In the genomic region with DNA sequence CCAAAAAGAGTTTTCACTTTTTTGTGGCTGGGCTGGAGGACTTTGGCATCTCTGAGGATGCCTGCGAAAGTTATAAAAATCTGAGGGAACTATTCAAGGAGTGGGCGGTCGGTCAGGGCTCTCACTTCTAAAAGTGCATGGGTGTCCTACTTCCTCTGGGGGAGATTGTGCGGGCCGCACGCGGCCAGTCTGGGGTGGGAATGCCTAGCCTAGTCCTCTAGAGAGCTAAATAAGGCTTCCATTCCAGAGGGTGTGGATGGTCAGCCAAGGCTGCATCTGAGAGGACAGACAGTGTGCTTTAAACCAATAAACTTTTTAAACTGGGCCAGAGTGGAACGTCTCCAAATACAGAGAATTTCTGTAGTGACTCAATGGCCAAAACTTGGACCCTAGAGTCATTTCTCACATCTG, we compare ENCODE assay signal across 7 mouse cellular contexts. TPM values are rescaled to one million over a fixed set of nuclear protein-coding genes. Genes with fewer than 3 reads are reported as not detected.
A peak's percentile ranks its signal among the peaks of the same experiment; 100 is the strongest.
DNase-seq lines count a peak whose midpoint lies in the region; ATAC-seq and TF ChIP-seq lines count a peak whose summit lies in the region.

No protein-coding gene starts in this region.

- H3K9me3 ChIP-seq in heart, postnatal 0 days (replicated peaks; ENCODE audit: control insufficient read depth, low read length): no peaks in the 10 kb centered on the region
- H3K9me3 ChIP-seq in liver, embryonic 15.5 days (replicated peaks): no peaks in the 10 kb centered on the region

- no peak for ATAC-seq in heart, postnatal 0 days (ENCODE audit: insufficient read depth, low read depth)
- no peak for ATAC-seq in liver, embryonic 15.5 days (ENCODE audit: insufficient read depth)
- ATAC-seq in granulocyte monocyte progenitor cell, adult 5-6 weeks (replicated peaks; ENCODE audit: poor library complexity, severe bottlenecking): no peak

- H3K27ac ChIP-seq in cortical plate, adult 2 months (ENCODE audit: insufficient read depth, low read length): no peak overlapping the region
- H3K27ac ChIP-seq in heart, postnatal 0 days (ENCODE audit: low read depth): peak overlapping the region; percentile 86
- H3K27ac ChIP-seq in liver, embryonic 15.5 days (replicated peaks): no peak overlapping the region
- H3K27ac ChIP-seq in small intestine, adult 2 months (ENCODE audit: insufficient read depth, low read depth, low read length): peak overlapping the region; percentile 52
- no peak overlapping the region for H3K27ac ChIP-seq in cerebellum, adult 2 months (ENCODE audit: insufficient read depth, low read length)

- H3K36me3 ChIP-seq in heart, postnatal 0 days (replicated peaks; ENCODE audit: control insufficient read depth, insufficient read depth, low read length): no peaks in the 10 kb centered on the region
- H3K36me3 ChIP-seq in liver, embryonic 15.5 days (replicated peaks): no peaks in the 10 kb centered on the region
- H3K36me3 ChIP-seq in small intestine, adult 2 months (ENCODE audit: control insufficient read depth, insufficient read depth, low read length): no peaks in the 10 kb centered on the region

- peaks cover 5% of the 10 kb centered on the region for H3K4me1 ChIP-seq in cortical plate, adult 2 months (ENCODE audit: control insufficient read depth, insufficient read depth, low read length)
- peaks cover 30% of the 10 kb centered on the region for H3K4me1 ChIP-seq in heart, postnatal 0 days (ENCODE audit: control insufficient read depth, insufficient read depth)
- no peaks in the 10 kb centered on the region for H3K4me1 ChIP-seq in liver, embryonic 15.5 days (replicated peaks)
- H3K4me1 ChIP-seq in small intestine, adult 2 months (ENCODE audit: control insufficient read depth, insufficient read depth, insufficient read length, low read length): no peaks in the 10 kb centered on the region
- H3K4me1 ChIP-seq in cerebellum, adult 2 months (ENCODE audit: control insufficient read depth, insufficient read depth, low read length): peaks cover 2% of the 10 kb centered on the region

- peak overlapping the region; percentile 84 for H3K4me3 ChIP-seq in cortical plate, adult 2 months (ENCODE audit: insufficient read depth, low read length)
- peak overlapping the region; percentile 69 for H3K4me3 ChIP-seq in heart, postnatal 0 days (ENCODE audit: low read depth, low read length)
- peak overlapping the region; percentile 44; the same call in 1 of the 2 replicates for H3K4me3 ChIP-seq in liver, embryonic 15.5 days (replicated peaks)
- peak overlapping the region; percentile 81 for H3K4me3 ChIP-seq in small intestine, adult 2 months (ENCODE audit: low read depth, low read length)
- H3K4me3 ChIP-seq in cerebellum, adult 2 months (replicated peaks; ENCODE audit: insufficient read depth, low read depth, low read length): no peak overlapping the region

- H3K9ac ChIP-seq in heart, postnatal 0 days (replicated peaks; ENCODE audit: low read depth, low read length): peak overlapping the region; percentile 72
- no peak overlapping the region for H3K9ac ChIP-seq in liver, embryonic 15.5 days

- no peak for TF ChIP-seq EP300 in heart, postnatal 0 days (IDR thresholded peaks at IDR 0.05; ENCODE audit: low read depth)

- DNase-seq in fibroblast of lung, adult 2 months (ENCODE audit: low read depth): peak; percentile 60
- DNase-seq in heart, postnatal 0 days (ENCODE audit: low spot score): no peak
- DNase-seq in cerebellum, adult 2 months: no peak

- 31% methylated on average over 8 of the region's 8 CpGs for WGBS in heart, postnatal 0 days
- 23% methylated on average over 8 of the region's 8 CpGs for WGBS in liver, embryonic 15.5 days (ENCODE audit: insufficient replicate concordance)
- 34% methylated on average over 8 of the region's 8 CpGs for WGBS in small intestine, adult 2 months
- WGBS in cerebellum, adult 2 months: 51% methylated on average over 8 of the region's 8 CpGs

- TF ChIP-seq POLR2A in cortical plate, adult 2 months (IDR thresholded peaks at IDR 0.05; ENCODE audit: extremely low read depth, insufficient read depth, low read length): no peak
- no peak for TF ChIP-seq POLR2A in small intestine, adult 2 months (IDR thresholded peaks at IDR 0.05; ENCODE audit: low read depth, low read length)
- no peak for TF ChIP-seq POLR2A in cerebellum, adult 2 months (IDR thresholded peaks at IDR 0.05; ENCODE audit: borderline replicate concordance, insufficient read depth, low read length)

- 0 out of 2 replicates have a peak, but pooled peaks cover 4% of the 10 kb centered on the region for H3K27me3 ChIP-seq in heart, postnatal 0 days (ENCODE audit: control insufficient read depth, insufficient read depth, low read length)
- H3K27me3 ChIP-seq in liver, embryonic 15.5 days: peaks cover 33% of the 10 kb centered on the region
- no peaks in the 10 kb centered on the region for H3K27me3 ChIP-seq in small intestine, adult 2 months (ENCODE audit: control insufficient read depth, insufficient read depth, low read length)
- H3K27me3 ChIP-seq in cerebellum, adult 2 months (ENCODE audit: control insufficient read depth, insufficient read depth, low read length): no peaks in the 10 kb centered on the region

- H3K4me2 ChIP-seq in heart, postnatal 0 days (ENCODE audit: low read depth, low read length): peak overlapping the region; percentile 75
- H3K4me2 ChIP-seq in liver, embryonic 15.5 days: peak overlapping the region; percentile 25

- no peak for TF ChIP-seq CTCF in cortical plate, adult 2 months (IDR thresholded peaks at IDR 0.05; ENCODE audit: extremely low read depth, insufficient read depth, low read length)
- no peak for TF ChIP-seq CTCF in heart, postnatal 0 days (IDR thresholded peaks at IDR 0.05; ENCODE audit: low read depth)
- no peak for TF ChIP-seq CTCF in small intestine, adult 2 months (IDR thresholded peaks at IDR 0.05; ENCODE audit: extremely low read depth, insufficient read length, insufficient replicate concordance, low read depth, low read length)
- no peak for TF ChIP-seq CTCF in cerebellum, adult 2 months (IDR thresholded peaks at IDR 0.05; ENCODE audit: borderline replicate concordance, insufficient read depth, low read depth, low read length)

RNA-seq across cellular contexts. Expression of a gene that starts 1.9 kb away (rescaled TPM):
- 72.8 and 75.0 TPM in 2 replicates for polyA plus RNA-seq in cortical plate, adult 2 months (2012; rRNA removed)
- total RNA-seq in heart, postnatal 0 days (2014; rRNA removed; ENCODE audit: low replicate concordance): 144 TPM in 2 replicates
- polyA plus RNA-seq in heart, postnatal 0 days (2015; fragmentation: Nextera tagmentation; extraction: Ambion mirVana): 42.4 and 49.7 TPM in 2 replicates
- polyA plus RNA-seq in liver, embryonic 15.5 days (2015; fragmentation: Nextera tagmentation; extraction: Ambion mirVana): 4.2 and 4.7 TPM in 2 replicates
- polyA plus RNA-seq in small intestine, adult 2 months (2012; rRNA removed): 10.8 and 19.0 TPM in 2 replicates
- polyA plus RNA-seq in cerebellum, adult 2 months (2012; rRNA removed): 11.9 and 12.1 TPM in 2 replicates
- not detected in 2 replicates for total RNA-seq in granulocyte monocyte progenitor cell, adult 5-6 weeks (2014; fragmentation: Nextera tagmentation)
- total RNA-seq in granulocyte monocyte progenitor cell, adult 5-6 weeks (2017): not detected in 2 replicates

Comparison
In these comparisons a context has a peak if more than half of its experiments do, and no peak if none do; other contexts are left out.
1. H3K27ac ChIP-seq: peak in heart, postnatal 0 days (single experiment) and small intestine, adult 2 months (single experiment); none in cortical plate, adult 2 months (single experiment), liver, embryonic 15.5 days (single experiment) and cerebellum, adult 2 months (single experiment).